Mouse (Mus musculus) hindbrain, embryonic 14.5 days (tissue): ENCODE data around the gene Zbtb24. TPM values are rescaled to one million over a fixed set of nuclear protein-coding genes. Genes with fewer than 3 reads are reported as not detected.

Experiments
- ATAC-seq: fragments of 200-750 bp; cut with Nextera tagmentation; 2 replicates; pipeline ENCODE4 v1.8.0; 2017; ENCODE audit warnings: moderate number of reproducible peaks, mild to moderate bottlenecking, moderate TSS enrichment, moderate library complexity; ENCODE audit not compliant: low FRiP score
- DNase-seq: peaks from one replicate; pipeline ENCODE4 v3.0.0-alpha.2; 2015; ENCODE audit warnings: low spot score
- H3K27ac ChIP-seq: fragments of 300-500 bp; sonication (generic); 2 replicates; pipeline ENCODE4 v1.5.1; 2014; ENCODE audit warnings: mild to moderate bottlenecking, moderate library complexity
- H3K27me3 ChIP-seq: fragments of 300-500 bp; sonication (generic); 2 replicates; pipeline ENCODE4 v1.6.1; 2014; ENCODE audit warnings: mild to moderate bottlenecking, low read length, mixed read lengths; ENCODE audit not compliant: control insufficient read depth, insufficient read depth
- H3K36me3 ChIP-seq: fragments of 300-500 bp; sonication (generic); replicated peaks from 2 replicates; pipeline ENCODE4 v1.6.1; 2014; ENCODE audit not compliant: control insufficient read depth, insufficient read depth
- H3K4me1 ChIP-seq: fragments of 300-500 bp; sonication (generic); replicated peaks from 2 replicates; pipeline ENCODE4 v1.6.1; 2014; ENCODE audit warnings: antibody characterized with exemption, low read length, mixed read lengths; ENCODE audit not compliant: control insufficient read depth, insufficient read depth
- H3K4me2 ChIP-seq: fragments of 300-500 bp; sonication (generic); replicated peaks from 2 replicates; pipeline ENCODE4 v1.6.1; 2014; ENCODE audit warnings: mild to moderate bottlenecking, moderate library complexity
- H3K4me3 ChIP-seq: fragments of 300-500 bp; sonication (generic); replicated peaks from 2 replicates; pipeline ENCODE4 v1.5.1; 2014; ENCODE audit warnings: mild to moderate bottlenecking, low read length
- H3K9ac ChIP-seq: fragments of 300-500 bp; sonication (generic); 2 replicates; pipeline ENCODE4 v1.6.1; 2014
- H3K9me3 ChIP-seq: fragments of 300-500 bp; sonication (generic); 2 replicates; pipeline ENCODE4 v1.6.1; 2016; ENCODE audit warnings: low read length; ENCODE audit not compliant: control insufficient read depth
- WGBS: fragments of 180-500 bp; shearing (Covaris S2); extraction: QIAGEN DNeasy Blood & Tissue Kit; methylation state at CpG from one replicate; pipeline ENCODE4 v1.1.7; 2014; 5-methylcytosine and 5-hydroxymethylcytosine counted together
- polyA plus RNA-seq: library from polyadenylated mRNA; unstranded; fragments of >200 nt; fragmentation: Nextera tagmentation; extraction: Ambion mirVana; gene quantifications from 2 replicates; pipeline ENCODE4 v1.2.1, GENCODE M21; 2014

Zbtb24 gene
- polyA plus RNA-seq, 1 experiment from 2014 or later, result 19.1 TPM

DNA sequence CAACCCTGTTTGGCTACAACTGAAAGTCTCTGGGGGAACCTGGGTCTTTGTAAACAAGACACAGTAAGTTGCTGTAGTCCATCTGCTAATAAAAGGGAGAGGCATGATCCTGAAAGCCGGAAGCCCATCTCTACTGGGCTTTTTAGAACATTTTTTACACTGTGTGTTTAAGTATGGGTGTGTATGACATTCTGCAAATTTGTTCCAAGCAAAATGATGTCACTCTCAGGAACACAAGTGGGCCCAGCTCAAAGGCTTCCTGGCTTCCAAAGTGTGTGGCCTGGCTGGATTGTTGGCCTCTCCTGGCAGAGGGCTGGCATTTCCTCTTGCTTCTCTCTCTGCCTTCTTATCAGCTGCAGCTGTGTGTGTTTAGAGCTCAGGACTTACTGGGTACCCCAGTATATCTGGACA lies 24.8 kb downstream of the Zbtb24 start:
- H3K9me3 ChIP-seq, result no peaks in the 10 kb centered on the region
- no peaks in the 10 kb centered on the region for H3K36me3 ChIP-seq
- no peak overlapping the region for H3K9ac ChIP-seq
- DNase-seq (no peak), ATAC-seq (no peak)
- no peak overlapping the region for H3K27ac ChIP-seq
- no peak overlapping the region for H3K4me2 ChIP-seq
- H3K4me3 ChIP-seq, result no peak overlapping the region
- 85% methylated on average over 1 of the region's 1 CpGs for WGBS
- peaks cover 13% of the 10 kb centered on the region; the same call in 1 of the 2 replicates for H3K4me1 ChIP-seq
- H3K27me3 ChIP-seq, result no peaks in the 10 kb centered on the region

DNA sequence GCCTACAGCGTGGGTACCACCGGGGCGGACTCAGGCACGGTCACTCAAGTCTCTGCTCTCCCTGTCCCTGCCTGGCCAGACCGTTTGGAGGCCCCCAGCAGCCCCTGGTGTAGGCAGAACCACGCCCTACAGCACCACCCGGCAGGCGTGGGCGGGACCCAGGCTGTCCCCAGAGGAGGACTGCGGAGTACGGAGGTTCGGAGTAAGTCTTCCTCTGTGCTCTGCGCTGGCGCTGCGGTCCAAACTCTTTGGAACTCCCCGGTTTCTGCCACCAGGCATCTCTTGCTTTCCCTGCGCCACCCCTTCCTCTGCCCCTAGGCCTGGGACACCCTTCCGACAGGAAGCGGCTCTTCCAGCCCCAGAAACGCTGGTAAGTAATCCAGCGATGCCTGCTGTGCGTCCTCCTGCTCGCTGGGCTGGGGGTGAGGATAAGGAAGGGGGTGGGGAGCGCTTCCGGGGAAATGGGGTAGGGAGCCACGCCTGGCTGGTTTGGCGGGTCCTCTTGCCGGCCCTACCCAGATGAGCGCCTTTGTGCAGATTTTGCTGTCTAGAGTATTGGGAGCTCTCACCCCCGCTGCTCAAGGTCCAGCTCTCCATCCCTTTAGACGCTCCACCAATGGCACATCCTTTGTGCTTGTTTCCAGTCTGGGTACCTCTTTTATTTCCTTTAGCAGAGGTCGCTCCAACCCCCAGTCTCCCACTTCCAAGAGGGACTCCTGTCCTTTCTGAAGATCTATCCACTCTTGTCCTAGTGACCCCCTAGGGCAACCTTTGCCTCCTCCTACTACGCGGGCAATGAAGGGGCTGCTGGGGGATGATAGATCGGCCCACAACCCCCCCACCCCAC lies 26.2 kb downstream of the Zbtb24 start, which contains the start of gene Mical1:
Gene Mical1 (plus strand): TSS at position 144 of the 847 bp plus-strand sequence.
- Histone ChIP-seq H3K4me3 (peak within 1 kb of the TSS; percentile 49), H3K4me2 (peak within 1 kb of the TSS; percentile 86), H3K36me3 (no peaks in the 10 kb centered on the region), H3K27ac (peak within 1 kb of the TSS; percentile 77), H3K4me1 (peaks cover 13% of the 10 kb centered on the region; the same call in 1 of the 2 replicates), H3K9ac (peak within 1 kb of the TSS; percentile 67), H3K27me3 (no peaks in the 10 kb centered on the region), H3K9me3 (no peaks in the 10 kb centered on the region)
- ATAC-seq (peak; percentile 72), DNase-seq (peak; percentile 32)
- WGBS, result under 1% methylated on average over 35 of the region's 35 CpGs

GRCm38 (mm10) chr10:41477018-41477277 lies 26.8 kb downstream of the Zbtb24 start:
- H3K27ac ChIP-seq, result peak overlapping the region; percentile 77
- peak overlapping the region; percentile 49 for H3K4me3 ChIP-seq
- H3K9me3 ChIP-seq, result no peaks in the 10 kb centered on the region
- no peaks in the 10 kb centered on the region for H3K27me3 ChIP-seq
- peaks cover 13% of the 10 kb centered on the region; the same call in 1 of the 2 replicates for H3K4me1 ChIP-seq
- H3K36me3 ChIP-seq, result peaks cover 4% of the 10 kb centered on the region; the same call in 1 of the 2 replicates
- WGBS, result under 1% methylated on average over 9 of the region's 9 CpGs
- H3K4me2 ChIP-seq, result peak overlapping the region; percentile 86
- peak overlapping the region; percentile 67 for H3K9ac ChIP-seq
- DNase-seq, result peak; percentile 58
- peak; percentile 12; the same call in 1 of the 2 replicates for ATAC-seq

DNA sequence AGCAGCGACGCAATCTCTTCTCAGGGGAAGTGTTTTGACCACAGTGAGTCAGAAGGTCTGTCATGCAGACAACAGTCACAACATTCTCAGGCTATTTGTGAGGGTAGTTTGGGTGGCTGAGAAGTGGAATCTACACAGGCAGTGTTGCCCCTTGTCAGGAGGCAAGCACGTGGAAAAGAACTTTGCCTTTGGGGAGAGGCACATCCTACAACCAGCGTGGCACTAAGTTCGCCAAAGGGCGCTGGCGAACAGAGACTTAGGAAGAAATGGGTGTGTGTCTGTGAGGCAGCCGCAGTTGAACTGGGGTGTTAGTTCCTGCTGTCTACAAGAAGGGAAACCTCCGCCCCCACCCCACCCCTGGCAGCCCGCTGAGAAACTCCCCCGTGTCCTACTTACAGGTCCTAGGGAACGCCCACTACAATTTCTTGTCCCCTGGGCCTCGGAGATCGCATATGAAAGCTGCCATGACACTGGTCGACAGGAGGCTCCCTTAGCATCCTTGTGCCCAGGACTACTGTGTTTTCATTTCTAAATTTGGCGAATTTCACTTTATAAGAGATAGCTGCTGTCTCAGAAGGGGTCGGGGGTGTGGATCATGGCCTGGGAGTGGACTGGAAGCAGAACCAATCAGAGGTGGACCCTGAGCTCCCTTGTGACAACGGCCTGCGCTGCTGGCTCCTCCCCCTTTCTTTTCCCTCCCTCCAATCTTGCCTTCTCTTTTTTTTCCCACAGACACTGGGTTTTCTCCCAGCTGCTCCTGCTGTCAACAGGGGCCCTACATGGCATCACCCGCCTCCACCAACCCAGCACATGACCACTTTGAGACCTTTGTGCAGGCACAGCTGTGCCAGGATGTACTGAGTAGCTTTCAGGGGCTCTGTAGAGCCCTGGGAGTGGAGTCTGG lies 27.3 kb downstream of the Zbtb24 start:
- DNase-seq (peak; percentile 40), ATAC-seq (peak; percentile 56)
- Histone ChIP-seq H3K36me3 (peaks cover 9% of the 10 kb centered on the region), H3K9ac (peak overlapping the region; percentile 67), H3K9me3 (no peaks in the 10 kb centered on the region), H3K4me2 (peak overlapping the region; percentile 86), H3K4me1 (peaks cover 13% of the 10 kb centered on the region; the same call in 1 of the 2 replicates), H3K27me3 (no peaks in the 10 kb centered on the region), H3K27ac (peak overlapping the region; percentile 77), H3K4me3 (peak overlapping the region; percentile 49)
- WGBS, result 2% methylated on average over 20 of the region's 20 CpGs

DNA sequence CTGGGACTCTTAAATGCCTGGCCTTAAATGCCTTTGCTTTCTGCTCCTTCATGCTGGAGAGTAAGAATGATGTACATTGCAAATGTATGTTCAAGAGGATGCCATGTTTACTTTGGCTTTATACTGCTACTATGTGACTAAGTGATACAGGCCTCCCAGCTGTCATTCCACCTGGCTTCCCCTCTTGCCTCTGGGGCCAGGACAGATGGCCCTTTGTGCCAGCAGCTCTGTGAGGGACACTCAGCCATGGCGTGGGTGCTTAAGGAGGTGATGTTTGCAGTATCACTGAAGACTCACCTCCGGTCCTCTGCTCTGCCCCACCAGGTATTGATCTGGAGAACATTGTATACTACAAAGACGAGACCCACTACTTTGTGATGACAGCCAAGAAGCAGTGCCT lies 29.8 kb downstream of the Zbtb24 start:
- ATAC-seq, result no peak
- Histone ChIP-seq H3K4me3 (no peak overlapping the region), H3K36me3 (peaks cover 22% of the 10 kb centered on the region), H3K27ac (no peak overlapping the region), H3K4me2 (no peak overlapping the region), H3K4me1 (peaks cover 13% of the 10 kb centered on the region; the same call in 1 of the 2 replicates), H3K27me3 (no peaks in the 10 kb centered on the region), H3K9ac (no peak overlapping the region), H3K9me3 (no peaks in the 10 kb centered on the region)
- WGBS, result 89% methylated on average over 3 of the region's 3 CpGs
- DNase-seq, result no peak

DNA sequence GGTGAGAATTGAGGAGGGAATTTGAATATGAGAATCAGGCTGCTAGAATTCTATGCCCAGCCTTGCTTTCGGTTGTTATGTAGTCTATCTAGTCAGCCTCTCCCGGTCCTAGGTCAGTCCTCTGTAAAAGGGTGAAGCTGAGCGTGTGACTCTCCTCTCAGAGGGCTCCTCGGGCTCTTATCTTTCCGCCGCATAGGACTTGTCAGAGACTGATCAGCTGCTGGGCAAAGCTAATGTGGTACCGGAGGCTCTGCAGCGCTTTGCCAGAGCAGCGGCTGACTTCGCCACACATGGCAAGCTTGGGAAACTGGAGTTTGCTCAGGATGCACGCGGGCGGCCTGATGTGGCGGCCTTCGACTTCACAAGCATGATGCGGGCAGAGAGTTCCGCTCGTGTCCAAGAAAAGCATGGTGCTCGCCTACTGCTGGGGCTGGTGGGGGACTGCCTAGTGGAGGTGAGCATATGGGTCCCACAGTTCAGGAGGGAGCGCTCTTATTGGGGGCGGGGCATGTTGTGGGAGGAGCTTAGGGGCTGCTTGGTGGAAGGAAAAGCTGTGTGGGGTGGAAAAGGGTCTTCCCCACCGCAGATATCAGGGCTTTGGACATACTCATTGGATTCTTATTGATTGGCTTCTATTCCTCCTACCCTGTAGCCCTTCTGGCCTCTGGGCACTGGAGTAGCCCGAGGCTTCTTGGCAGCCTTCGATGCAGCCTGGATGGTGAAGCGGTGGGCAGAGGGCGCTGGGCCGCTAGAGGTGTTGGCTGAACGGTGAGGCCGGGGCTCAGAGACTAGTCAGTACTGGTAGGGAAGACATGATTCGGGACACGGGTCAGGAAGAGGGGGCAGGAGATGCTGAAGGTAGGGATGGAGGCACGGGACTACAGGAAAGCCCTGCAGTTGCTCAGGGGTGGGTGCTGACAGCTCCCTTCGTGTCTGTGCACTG lies 31.0 kb downstream of the Zbtb24 start:
- ATAC-seq, result no peak
- Histone ChIP-seq H3K36me3 (peaks cover 32% of the 10 kb centered on the region), H3K4me3 (no peak overlapping the region)

DNA sequence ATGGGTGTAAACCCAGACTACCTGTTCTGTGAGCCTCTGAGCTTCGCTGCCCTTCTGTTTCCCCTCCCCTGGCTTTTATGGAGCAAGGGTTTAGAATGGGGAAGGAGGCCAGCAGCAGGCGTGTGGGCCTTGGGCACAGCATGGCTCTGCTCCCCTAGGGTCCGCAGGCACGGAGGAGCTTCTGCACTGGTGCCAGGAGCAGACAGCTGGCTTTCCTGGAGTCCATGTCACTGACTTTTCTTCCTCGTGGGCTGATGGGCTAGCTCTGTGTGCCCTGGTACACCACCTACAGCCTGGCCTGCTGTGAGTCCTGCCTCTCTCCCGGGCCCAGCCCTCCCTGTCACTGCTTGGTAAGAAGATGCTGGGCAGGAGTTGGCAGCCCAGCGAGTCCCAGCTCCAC lies 32.3 kb downstream of the Zbtb24 start:
- Histone ChIP-seq H3K9ac (no peak overlapping the region), H3K27ac (no peak overlapping the region), H3K4me3 (no peak overlapping the region), H3K36me3 (peaks cover 43% of the 10 kb centered on the region), H3K27me3 (no peaks in the 10 kb centered on the region), H3K4me1 (0 out of 2 replicates have a peak, but pooled peaks cover under 1% of the 10 kb centered on the region), H3K9me3 (no peaks in the 10 kb centered on the region), H3K4me2 (no peak overlapping the region)
- no peak for ATAC-seq
- WGBS, result 80% methylated on average over 7 of the region's 7 CpGs
- no peak for DNase-seq

More for the DNA sequence above, 31.0 kb downstream of the Zbtb24 start:
- no peak overlapping the region for H3K4me2 ChIP-seq
- no peak overlapping the region for H3K9ac ChIP-seq
- 0 out of 2 replicates have a peak, but pooled peaks cover 10% of the 10 kb centered on the region for H3K4me1 ChIP-seq
- DNase-seq, result no peak
- no peaks in the 10 kb centered on the region for H3K9me3 ChIP-seq
- no peaks in the 10 kb centered on the region for H3K27me3 ChIP-seq
- H3K27ac ChIP-seq, result no peak overlapping the region
- WGBS, result 69% methylated on average over 33 of the region's 33 CpGs

DNA sequence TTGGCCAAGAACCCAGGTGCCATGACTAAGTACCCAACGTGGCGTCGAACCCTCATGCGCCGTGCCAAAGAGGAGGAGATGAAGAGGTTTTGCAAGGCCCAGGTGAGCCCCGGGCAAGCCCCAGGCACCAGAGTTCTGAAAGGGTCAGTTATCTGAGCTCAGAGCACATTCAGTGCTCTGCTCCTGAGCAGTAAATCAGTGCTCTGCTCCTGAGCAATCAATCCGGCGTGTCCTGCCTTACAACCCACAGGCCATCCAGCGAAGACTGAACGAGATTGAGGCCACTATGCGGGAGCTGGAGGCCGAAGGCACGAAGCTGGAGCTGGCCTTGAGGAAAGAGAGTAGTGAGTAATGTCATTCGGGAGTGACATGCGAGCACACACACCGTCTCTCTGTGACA lies 35.6 kb downstream of the Zbtb24 start:
- Histone ChIP-seq H3K4me1 (0 out of 2 replicates have a peak, but pooled peaks cover 12% of the 10 kb centered on the region), H3K4me2 (no peak overlapping the region), H3K9me3 (no peaks in the 10 kb centered on the region), H3K9ac (no peak overlapping the region), H3K36me3 (peaks cover 51% of the 10 kb centered on the region), H3K27me3 (no peaks in the 10 kb centered on the region), H3K27ac (no peak overlapping the region), H3K4me3 (no peak overlapping the region)
- 95% methylated on average over 16 of the region's 16 CpGs for WGBS
- DNase-seq (no peak), ATAC-seq (no peak)
